Mouse (Mus musculus) T-helper 17 cell (primary cell): ENCODE results near the gene Drd3.

ENCODE experiments used
- in situ Hi-C, 2 experiments: fragments of 300-600 bp; cut with MboI, MseI; formaldehyde crosslinking; loops; 1 replicate in 1 of 2; 2 replicates in 1 of 2; pipeline ENCODE4 v1.15.1; 2025; ENCODE audit warnings: high pct_unique_total_duplicates in 2 of 2

Drd3 gene

DNA sequence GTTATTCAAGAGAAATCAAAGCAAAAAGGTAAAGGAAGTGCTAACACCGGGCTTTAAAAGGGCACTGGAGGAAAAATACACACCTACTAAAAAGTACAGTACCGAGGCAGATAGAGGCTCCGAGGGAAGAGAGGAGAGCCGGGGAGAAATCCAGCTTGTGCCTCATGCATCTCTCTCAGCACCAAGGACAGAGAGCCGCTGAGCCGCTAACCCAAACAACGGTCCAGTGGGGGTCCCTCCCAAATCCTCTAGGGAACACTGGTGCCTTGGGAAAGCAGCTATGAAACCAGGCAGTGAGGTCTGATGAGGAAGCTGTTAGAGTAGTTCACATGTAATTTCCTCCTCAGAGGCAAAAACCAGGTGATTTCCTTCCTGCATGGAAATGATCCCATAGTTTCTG is at the start of gene Drd3:
Drd3 (plus strand) TSS at position 276 of the 400 bp plus-strand sequence.
- in situ Hi-C loops = loop anchor here in 1 of 2 experiments (10.0 kb wide), 1 partner anchor 429 kb away; no protein-coding TSS in a partner anchor

DNA sequence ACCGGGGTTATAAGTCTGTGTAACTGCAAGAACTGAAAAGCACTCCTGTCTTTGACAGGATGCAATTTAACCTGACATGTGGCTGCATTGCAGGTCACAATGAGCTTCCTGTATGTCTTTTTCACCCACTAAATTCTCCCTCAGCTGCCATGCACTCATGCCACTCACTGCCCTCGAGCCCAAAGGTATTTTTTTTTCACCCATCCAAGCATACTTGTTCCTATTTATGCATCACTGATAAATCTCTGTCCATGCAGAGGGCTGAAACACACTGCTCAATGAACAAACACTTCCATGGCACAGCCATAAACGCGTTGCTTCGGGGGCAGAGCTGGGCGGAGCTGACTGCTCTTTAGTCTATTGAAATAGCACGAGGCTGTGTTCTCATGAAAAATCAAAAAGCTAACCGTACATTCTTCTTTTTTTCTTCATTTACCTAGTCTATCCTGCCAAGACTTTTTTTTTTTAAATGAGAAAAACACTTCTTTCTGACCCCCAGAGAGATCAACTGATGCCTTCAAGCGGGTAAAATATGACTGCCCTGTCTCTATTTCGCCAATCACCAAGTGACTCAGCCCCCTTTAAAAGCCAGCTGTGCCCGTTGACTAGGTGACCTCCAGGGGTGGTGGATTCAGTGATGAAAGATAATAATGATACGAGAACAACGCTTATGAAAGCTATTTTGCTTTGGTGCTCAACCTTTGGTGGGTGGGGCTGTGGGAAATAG is 45.3 kb upstream of the Drd3 start:
- in situ Hi-C loops = loop anchor here in 1 of 2 experiments (25.0 kb wide), 2 partner anchors 821 to 1429 kb away; partner anchors contain the start of gene Zbtb20

DNA sequence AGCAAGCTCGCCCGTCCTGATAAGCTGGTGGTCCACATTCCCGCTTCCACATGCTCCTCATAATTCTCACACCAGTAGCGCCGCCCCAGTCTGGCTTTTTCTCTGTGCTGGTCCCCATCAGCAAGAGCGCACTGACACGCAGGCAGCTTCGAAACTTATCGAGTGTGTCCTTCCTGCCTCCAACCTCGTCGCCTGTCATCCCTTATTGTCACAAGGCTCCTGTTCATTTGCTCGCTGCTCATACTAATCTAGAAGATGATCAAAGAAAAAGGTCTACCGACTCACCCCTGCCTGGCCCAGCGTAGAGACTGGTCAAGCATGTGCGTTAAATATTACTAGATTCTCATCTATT is 44.8 kb upstream of the Drd3 start:
- in situ Hi-C loops = loop anchor here in 1 of 2 experiments (25.0 kb wide), 2 partner anchors 822 to 1428 kb away; partner anchors contain the start of gene Zbtb20

DNA sequence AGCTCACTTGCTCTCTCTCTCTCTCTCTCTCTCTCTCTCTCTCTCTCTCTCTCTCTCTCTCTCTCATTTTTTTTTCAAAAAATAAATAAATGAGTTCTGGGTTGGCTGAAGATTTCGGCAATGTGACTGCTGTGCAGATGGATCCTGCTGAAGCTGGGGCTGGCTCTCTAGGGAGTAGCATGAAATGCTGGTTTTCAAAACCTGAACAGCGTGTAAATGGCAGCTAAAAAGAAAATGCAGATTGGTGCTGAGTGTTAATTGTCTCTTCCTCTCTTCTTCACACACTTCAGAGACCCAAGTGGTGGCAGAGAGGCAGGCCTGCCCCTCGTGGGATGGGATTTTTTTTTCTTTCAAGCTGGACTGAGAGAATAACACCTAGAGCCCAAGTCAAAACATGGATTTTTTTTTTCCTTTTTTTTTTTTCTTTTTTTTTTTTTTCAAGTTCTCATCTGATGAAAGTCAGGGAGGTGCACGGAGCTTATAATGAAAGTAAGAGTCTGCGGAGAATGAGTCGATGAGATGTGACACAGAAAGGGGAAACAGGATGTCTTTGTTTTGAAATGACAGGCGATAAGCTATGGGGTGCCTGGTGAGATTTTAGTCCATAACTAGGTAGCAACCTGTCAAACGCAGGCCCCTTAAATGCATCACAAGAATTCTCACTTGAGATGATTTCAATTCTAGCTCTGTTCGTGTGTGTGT is 44.2 kb upstream of the Drd3 start:
- in situ Hi-C loops = loop anchor here (10.0 to 25.0 kb wide), 4 partner anchors 515 to 1428 kb away; partner anchors contain the start of gene Zbtb20 (in 1 of the 2)

DNA sequence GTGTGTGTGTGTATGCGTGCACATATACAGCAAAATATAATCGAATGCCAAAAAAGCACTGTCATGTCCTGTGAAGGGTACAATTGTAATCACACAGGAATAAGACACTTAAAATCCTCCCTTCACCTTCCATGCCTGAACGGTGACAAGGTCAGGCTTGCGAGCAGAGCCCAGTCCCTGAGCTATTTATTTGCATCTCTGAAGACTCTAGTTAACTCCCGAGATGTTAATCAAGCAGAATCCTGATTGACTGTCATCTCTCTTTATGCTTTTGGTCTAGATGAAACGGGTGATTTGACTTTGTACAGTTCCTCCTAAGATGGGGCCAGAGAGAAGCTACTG is 43.7 kb upstream of the Drd3 start:
- in situ Hi-C loops = loop anchor here (10.0 to 25.0 kb wide), 4 partner anchors 515 to 1427 kb away; partner anchors contain the start of gene Zbtb20 (in 1 of the 2)

DNA sequence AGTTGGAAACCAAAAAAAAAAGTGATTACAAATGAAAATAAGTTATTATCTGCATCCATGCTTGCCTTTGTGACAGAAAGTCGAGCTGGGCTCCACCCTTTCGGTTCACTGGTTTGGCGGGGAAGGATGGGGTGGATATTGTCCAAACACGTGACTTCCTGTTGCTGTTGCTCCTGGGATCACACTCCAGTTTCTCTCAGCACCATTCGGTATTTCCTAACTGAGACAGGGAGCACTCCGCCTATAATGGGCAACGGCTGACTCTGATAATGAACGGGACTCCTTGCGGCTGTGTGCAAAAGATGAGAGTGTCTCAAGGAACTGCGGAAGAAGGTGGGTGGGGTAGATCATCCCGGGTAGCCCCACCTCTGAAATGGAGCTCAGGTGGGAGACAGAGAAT is 43.2 kb upstream of the Drd3 start:
- in situ Hi-C loops = loop anchor here (10.0 to 25.0 kb wide), 4 partner anchors 516 to 1427 kb away; partner anchors contain the start of gene Zbtb20 (in 1 of the 2)

DNA sequence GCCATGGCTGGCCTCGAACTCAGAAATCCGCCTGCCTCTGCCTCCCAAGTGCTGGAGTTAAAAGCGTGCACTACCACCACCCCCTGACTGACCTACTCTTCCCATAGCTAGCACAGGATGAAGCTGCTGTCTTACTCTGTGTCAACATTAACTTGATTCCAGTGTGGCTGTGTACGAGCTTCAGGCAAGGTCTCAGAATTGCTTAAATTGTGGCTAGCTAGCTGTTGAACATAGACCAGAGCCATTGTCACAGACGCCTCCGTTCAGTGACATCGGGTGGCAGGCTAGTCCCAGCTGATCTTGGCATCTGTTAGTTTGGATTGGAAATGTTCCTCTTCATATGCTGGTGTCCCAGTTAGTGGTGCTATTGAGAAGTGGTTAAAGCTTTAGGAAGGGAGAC is 42.5 kb upstream of the Drd3 start:
- in situ Hi-C loops = loop anchor here (10.0 to 25.0 kb wide), 4 partner anchors 517 to 1426 kb away; partner anchors contain the start of gene Zbtb20 (in 1 of the 2)

DNA sequence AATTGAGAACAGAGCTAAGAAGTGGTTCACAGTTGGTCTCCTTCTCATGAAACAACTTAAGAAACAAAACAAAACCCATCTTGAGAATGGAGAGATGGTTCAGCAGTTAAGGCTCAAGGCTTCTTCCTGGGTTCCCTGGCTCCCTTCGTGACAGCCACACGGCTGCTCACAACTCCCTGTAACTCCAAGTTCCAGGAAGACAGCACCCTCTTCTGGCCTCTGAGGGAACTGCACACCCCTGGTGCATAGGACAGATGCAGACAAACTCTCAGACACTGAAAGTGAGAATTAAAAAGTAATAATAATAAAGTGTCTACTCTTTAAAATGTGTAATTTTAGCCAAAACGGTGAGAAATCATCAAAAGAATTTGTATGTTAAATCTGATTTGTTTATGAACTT is 29.4 kb upstream of the Drd3 start:
- in situ Hi-C loops = loop anchor here (5.0 to 25.0 kb wide), 3 partner anchors 57 to 1413 kb away; partner anchors contain the start of gene Zbtb20 (in 1 of the 2)

DNA sequence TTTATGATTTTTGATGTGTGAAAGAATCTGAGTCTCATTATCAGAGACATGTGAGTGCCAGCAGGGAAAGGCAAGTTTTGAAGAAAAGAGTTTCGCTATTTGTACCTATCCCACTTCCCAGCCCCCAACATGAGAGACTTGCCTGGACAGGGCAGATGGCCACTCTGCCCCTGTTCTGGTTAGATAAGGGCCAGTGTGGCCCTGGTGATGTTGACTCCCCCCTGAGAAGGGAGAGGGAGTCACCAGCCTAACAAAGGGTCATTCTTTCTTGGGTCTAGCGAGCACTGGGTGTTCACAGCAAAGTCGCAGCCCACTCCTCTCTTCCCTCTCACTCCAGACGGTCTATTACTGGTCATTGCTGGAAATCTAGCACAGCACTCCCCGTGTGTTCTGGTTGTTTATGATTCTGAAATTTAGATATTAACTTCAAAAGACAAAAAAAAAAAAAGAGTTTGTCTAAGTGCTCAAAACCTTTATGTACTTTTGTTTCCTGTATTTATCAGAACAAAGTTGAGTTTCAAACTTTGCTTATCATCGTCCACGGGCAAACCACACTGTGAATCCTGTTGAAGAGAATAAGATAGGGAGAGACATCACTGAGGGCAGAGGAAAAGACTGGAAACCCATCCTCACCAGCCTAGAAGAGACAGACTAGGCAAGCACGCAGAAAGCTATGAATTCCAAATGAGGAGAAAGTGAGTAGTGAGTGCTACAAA is 24.2 kb upstream of the Drd3 start:
- in situ Hi-C loops = loop anchor here (5.0 kb wide), 2 partner anchors 177 to 197 kb away; no protein-coding TSS in a partner anchor

DNA sequence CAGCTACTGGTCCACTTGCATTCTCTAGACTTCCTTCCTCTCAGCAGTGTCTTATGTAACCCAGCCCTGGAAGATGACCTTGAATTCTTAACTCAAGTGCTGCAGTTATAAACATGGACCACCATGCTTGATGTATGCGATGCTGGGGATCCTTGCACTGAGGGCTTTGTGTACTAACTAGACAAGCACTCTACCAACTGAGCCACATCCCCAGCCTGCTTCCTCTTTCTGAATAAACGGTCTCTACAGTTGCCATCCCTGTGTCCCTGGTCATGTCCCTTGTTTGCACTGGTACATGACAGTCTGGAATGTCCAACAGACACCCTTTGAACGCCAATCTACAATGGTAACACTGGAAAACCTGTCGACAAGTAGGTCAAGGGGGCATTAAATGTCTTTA is 23.5 kb upstream of the Drd3 start:
- in situ Hi-C loops = loop anchor here (5.0 kb wide), 2 partner anchors 178 to 198 kb away; no protein-coding TSS in a partner anchor

DNA sequence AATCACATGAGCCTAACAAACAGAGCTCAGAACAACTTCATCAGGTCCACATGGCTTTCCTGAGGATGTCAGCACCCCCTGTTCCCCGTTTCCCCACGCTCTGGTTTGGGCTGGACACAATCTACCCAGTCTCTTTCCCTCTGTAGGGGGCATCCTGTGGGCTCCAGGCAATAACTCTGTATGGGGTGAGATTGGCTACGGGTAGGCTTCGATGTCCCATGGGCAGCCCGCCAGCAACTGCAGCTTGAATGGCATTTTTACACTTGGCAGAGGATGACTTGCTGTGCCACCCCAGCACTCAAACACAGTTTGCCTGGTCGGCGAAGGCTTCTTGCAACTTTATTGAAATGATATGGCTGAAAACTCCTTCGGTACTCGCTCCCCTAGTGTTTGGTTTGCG is 21.3 kb upstream of the Drd3 start:
- in situ Hi-C loops = loop anchor here (5.0 kb wide), 2 partner anchors 180 to 200 kb away; no protein-coding TSS in a partner anchor

DNA sequence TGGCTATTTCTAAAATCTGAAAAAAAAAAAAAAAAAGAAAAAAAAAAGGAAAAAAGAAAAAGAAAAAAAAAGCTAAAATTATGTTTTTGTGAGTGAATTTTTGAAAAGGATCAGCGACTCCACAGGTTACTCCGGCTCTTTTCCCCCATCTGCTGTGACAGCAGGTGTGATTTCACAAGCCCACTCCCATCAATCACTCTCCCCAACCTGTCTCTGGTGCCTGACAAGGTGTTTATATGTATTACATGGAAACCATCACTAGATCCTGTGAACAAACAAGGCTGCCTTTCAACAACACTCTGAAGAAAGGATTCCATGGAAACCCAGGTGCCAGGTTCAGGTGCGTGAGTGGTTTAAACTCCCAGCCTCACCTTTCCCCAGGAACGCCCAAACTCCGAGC is 20.9 kb upstream of the Drd3 start:
- in situ Hi-C loops = loop anchor here (5.0 kb wide), 2 partner anchors 181 to 201 kb away; no protein-coding TSS in a partner anchor

DNA sequence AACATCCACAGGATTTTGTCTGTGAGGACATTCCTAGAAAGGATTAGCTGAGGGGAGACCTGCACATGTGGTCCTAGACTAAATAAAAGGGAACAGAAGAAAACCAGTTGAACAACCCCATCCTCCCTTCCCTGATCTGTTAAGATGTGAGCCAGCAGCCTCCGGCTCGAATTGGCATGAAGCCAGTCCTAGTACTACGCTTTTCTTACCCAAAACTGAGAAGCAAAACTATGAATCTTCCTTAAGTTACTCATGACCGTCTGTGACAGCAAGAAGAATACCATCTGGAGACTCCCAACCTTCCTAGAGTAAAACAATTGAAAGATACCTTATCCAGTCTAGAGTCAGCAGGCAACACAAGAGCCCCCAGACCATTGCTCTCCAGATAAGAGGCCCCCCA is 15.9 kb upstream of the Drd3 start:
- in situ Hi-C loops = no loop called here

DNA sequence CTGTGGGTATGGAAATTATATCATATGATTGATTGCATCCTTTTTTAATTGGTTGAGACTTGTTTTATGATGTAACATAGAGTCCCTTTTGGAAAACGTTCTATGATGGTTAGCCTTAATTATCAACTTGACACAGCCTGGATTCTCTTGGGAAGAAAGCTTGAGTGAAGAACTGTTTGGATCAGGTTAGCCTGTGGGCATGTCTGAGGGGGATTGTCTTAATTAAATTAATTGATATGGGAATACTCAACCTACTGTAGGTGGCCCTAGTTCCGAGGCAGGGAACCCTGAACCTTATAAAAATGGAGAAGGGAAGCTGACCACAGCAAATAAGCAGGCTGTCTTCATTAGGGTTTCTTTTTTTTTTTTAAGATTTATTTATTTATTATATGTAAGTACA is 12.9 kb upstream of the Drd3 start:
- in situ Hi-C loops = no loop called here

DNA sequence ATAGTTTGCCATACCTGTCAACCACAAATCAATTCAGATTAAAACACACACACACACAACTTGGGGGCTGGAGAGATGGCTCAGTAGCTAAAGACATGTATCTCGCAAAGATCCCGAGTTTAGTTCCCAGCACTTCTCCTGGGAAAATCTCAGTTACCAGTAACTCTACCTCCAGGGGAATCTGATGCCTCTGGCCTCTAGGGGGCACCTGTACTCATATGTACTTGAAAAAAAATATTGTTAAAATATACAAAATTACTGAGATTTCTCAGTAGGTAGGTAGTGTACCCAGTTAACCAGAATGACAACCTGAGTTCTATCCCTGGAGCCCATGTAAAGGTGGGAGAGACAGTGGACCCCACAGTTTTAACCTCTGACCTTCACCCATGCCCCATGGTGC is 5.4 kb upstream of the Drd3 start:
- in situ Hi-C loops = no loop called here

DNA sequence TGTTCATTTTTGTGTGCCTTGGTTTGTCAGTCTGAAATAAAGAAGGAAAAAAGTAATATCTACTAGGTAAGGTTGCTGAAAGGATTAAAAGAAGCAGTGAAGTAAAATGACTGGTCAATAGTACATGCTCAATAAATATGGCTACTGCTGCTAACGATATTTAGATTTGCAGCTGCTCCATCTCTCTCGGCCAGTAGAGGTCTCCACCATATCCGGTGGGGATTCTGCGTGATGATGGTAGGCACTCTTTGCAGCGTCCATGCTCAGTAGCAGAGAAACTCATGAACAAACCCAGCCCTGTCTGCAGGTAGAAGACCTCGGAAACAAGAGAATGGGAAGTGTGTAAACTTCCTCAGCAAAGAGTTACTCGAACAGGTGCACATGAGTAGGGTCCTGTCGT is 926 bp upstream of the Drd3 start:
- in situ Hi-C loops = loop anchor here in 1 of 2 experiments (10.0 kb wide), 1 partner anchor 428 kb away; no protein-coding TSS in a partner anchor

DNA sequence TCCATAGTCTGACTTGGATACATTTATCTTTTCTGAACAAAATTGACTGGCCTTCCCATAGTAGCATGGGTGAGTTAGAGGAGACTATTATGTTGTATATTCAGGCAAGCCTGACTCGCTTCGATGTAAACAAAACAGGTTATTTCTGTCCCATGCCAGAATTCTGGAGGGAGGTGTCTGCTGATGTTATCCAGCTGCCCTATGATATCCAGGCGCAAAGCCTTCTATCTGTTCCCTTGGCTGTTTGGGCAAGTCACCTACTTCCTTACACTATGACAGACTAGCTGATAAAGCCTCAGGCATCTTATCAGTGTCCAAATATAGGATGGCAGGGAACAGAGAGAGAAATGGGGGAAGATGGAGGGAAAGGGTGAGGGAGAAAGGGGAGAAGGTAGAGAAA is 18.5 kb downstream of the Drd3 start:
- in situ Hi-C loops = no loop called here

DNA sequence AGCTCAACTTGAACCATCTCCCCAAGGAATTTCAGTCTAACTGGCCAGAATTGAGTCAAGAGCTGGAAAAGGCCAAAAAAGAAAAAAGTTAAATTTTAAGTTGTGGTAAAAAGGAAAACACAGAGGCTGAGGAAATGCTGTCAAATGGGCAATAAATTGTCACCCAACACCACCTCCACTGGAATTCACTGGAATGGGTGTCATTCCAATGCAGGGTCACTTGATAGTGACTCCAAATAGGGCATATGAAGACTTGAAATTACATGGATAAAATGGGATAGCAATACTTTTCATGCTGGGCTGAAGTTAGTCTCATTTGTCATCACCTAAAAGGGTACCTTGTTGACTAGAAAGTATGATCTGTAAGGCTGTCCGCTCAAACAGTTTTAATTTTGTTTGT is 18.9 kb downstream of the Drd3 start:
- in situ Hi-C loops = no loop called here

DNA sequence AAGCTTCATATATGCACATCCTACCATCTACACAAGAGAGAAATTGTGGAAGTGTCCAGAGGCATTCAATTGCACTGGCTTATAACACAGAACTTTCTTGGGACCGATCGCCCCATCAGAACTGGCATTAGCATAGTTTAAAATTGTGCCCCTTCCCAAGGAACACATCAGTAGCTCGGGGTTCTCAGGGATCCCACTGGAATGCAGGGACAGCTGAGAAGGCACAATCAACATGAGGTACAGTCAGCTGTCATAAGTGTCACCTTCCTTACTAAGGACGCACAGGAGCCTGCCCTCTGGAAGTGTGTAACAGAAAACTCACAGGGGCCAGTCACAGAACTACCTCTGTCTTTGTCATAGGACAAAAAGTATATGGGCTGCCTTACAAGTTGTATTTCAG is 19.7 kb downstream of the Drd3 start:
- in situ Hi-C loops = no loop called here

DNA sequence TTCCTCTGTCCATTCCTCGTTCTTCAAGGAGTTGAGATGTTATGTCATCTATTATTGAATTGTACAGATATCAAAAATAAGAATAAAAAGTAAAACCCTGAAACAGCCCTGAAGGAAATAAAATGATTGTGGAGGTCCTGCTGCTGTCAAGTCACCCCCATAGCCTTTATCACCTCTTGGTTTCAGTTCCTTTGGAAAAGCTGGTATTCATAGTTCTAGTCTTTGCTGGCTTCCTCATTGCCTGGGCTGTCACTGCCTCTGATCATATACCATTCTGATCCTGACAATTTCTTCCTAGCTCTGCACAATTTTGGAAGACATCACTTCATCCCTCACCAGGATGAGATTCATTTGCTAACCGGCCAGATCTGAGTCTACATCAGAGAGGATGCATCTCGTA is 23.1 kb downstream of the Drd3 start:
- in situ Hi-C loops = no loop called here

DNA sequence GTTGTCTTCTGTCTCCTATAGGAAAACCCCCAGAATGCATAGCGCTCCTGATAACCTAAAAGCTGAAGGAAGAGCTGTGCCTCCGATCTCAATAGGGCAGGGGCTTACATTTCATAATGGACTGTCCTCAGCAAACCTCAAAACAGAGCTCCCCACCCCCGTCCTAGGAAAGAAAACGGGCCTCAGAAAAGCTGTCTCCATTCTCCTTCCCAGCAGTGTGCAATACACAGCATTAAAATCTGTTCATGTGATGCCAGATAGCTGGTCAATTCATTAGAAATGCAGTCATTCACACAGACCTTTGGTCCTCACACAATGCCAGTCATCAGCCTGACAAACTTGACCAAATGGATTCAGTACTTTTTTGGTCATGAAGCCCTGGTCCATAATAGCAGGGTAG is 45.7 kb downstream of the Drd3 start:
- in situ Hi-C loops = no loop called here
